Mouse (Mus musculus) midbrain, embryonic 10.5 days (tissue): ENCODE results near the gene Dok3. TPM values are rescaled to one million over a fixed set of nuclear protein-coding genes. Genes with fewer than 3 reads are reported as not detected.

ENCODE experiments used
- DNase-seq: peaks from one replicate; pipeline ENCODE4 v3.0.0-alpha.2; 2017; ENCODE audit warnings: low spot score
- H3K27ac ChIP-seq: fragments of 300-500 bp; sonication (generic); replicated peaks from 2 replicates; pipeline ENCODE4 v1.5.1; 2016; ENCODE audit warnings: mild to moderate bottlenecking
- H3K27me3 ChIP-seq: fragments of 300-500 bp; sonication (generic); 2 replicates; pipeline ENCODE4 v1.6.1; 2016; ENCODE audit warnings: low read depth, mild to moderate bottlenecking; ENCODE audit not compliant: poor library complexity, severe bottlenecking
- H3K36me3 ChIP-seq: fragments of 300-500 bp; sonication (generic); 2 replicates; pipeline ENCODE4 v1.6.1; 2016; ENCODE audit warnings: mild to moderate bottlenecking, moderate library complexity
- H3K4me1 ChIP-seq: fragments of 300-500 bp; sonication (generic); 2 replicates; pipeline ENCODE4 v1.6.1; 2016
- H3K4me3 ChIP-seq: fragments of 300-500 bp; sonication (generic); 2 replicates; pipeline ENCODE4 v1.5.1; 2016; ENCODE audit warnings: mild to moderate bottlenecking, moderate library complexity
- H3K9me3 ChIP-seq: fragments of 300-500 bp; sonication (generic); replicated peaks from 2 replicates; pipeline ENCODE4 v1.6.1; 2016; ENCODE audit warnings: mild to moderate bottlenecking
- WGBS: fragments of 180-500 bp; shearing (Covaris S2); methylation state at CpG from one replicate; pipeline ENCODE4 v1.1.7; 2016; 5-methylcytosine and 5-hydroxymethylcytosine counted together
- polyA plus RNA-seq: library from polyadenylated mRNA; unstranded; fragments of >200 nt; fragmentation: Nextera tagmentation; extraction: Ambion mirVana; gene quantifications from 2 replicates; pipeline ENCODE4 v1.2.1, GENCODE M21; 2016

Gene Dok3
- polyA plus RNA-seq, 1 experiment from 2014 or later, result 3.1 TPM

DNA sequence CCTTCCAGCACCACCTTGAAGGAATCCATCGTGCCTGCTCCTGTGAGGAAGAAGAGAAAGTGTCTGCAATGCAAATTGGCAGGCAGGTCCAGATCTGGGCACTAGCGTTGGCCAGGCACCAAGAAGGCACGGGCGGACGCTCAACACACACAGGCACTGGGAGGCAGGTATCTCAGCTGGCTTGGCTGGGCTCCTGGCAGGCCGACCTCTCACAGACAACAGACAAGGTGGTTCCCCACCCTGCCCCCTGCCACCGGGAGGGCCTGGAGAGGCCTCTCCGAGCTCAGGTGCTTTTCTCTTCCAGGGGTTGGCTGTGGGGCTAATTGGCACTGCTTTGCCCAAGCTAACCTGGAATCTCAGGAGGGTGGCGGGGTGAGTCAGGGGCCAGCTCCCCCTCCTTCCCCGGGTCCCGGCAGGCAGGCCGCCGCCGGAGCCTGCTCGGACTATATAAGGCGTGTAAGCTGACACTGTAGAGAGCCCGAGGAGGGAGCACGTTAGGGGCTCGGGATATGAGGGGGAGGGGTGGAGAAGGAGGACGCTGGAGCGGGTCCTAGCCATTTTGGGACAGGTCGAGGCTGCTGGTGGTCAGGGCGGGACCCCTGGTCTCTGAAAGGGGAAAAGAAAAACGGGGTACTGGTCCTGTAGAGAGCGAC lies 16.6 kb downstream of the Dok3 start:
- H3K4me3 ChIP-seq, result peak overlapping the region; percentile 84
- peak; percentile 68 for DNase-seq
- 3% methylated on average over 25 of the region's 25 CpGs for WGBS
- H3K4me1 ChIP-seq, result peaks cover 48% of the 10 kb centered on the region
- H3K27ac ChIP-seq, result peak overlapping the region; percentile 95
- H3K9me3 ChIP-seq, result no peaks in the 10 kb centered on the region
- H3K27me3 ChIP-seq, result peaks cover 21% of the 10 kb centered on the region
- H3K36me3 ChIP-seq, result peaks cover 33% of the 10 kb centered on the region

DNA sequence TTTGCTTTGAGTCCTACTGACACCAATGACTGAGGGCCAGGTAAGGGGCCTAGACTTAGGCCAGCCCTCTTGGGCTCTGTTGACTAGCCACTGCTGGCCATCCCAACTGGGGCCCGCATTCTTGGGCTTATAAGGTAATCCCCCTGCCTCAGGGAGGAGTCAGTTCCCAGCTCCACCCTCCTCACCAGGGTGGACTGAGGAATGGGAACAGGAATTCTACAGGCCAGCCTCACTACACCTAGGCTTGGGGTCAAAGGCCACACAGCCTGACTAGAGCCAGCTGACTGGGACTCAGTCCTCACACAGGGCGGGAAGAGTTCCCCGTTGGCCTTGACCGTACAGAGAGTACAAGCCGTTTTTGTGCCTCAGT lies 17.6 kb downstream of the Dok3 start:
- peaks cover 44% of the 10 kb centered on the region for H3K36me3 ChIP-seq
- peaks cover 48% of the 10 kb centered on the region for H3K4me1 ChIP-seq
- no peaks in the 10 kb centered on the region for H3K9me3 ChIP-seq
- H3K27ac ChIP-seq, result peak overlapping the region; percentile 85
- peak overlapping the region; percentile 84 for H3K4me3 ChIP-seq
- H3K27me3 ChIP-seq, result peaks cover 21% of the 10 kb centered on the region
- DNase-seq, result peak; percentile 29
- WGBS, result 35% methylated on average over 5 of the region's 5 CpGs

DNA sequence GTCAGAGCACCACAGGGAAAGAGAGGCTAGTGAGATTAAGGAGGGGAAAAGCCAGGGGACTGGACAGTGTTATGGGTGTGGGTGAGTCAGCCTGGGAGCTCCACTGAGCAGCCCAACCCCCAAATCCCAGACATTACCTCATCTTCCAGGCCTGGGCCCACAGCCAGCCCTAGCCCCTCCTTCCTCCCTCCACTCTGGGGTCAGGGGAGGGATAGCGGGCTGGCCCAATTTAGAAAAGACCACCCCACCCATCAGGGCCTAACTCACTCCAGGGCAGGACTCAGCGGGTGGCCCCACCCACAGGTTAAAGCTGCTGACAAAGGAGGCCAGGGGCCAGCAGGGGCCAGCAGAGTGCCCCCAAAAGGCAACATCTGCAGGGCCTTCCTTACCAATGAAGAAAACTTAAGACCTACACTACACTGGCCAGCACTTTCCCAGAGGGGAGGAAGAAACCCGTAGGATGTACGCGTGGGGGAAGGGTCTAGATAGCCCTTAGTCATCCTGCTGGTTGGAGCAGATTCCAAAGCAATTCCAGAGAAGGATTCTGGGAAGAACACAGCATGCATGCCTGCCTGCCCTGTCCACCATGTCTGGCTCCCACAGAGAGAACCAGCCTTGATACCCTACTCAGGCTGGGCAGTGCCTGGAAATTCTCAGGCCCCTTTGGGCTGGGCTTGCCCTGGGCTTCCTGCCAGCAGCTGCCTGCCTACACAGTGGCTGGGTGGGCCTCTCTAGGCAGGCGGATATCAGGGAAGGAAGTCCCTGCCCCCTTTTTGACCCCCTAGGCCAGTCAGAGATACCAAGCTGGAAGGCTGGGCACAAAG lies 18.2 kb downstream of the Dok3 start:
- peaks cover 50% of the 10 kb centered on the region for H3K36me3 ChIP-seq
- H3K4me3 ChIP-seq, result peak overlapping the region; percentile 84
- H3K27me3 ChIP-seq, result peaks cover 21% of the 10 kb centered on the region
- H3K9me3 ChIP-seq, result no peaks in the 10 kb centered on the region
- peaks cover 48% of the 10 kb centered on the region for H3K4me1 ChIP-seq
- 14% methylated on average over 6 of the region's 6 CpGs for WGBS
- H3K27ac ChIP-seq, result peak overlapping the region; percentile 85
- DNase-seq, result peak; percentile 61

DNA sequence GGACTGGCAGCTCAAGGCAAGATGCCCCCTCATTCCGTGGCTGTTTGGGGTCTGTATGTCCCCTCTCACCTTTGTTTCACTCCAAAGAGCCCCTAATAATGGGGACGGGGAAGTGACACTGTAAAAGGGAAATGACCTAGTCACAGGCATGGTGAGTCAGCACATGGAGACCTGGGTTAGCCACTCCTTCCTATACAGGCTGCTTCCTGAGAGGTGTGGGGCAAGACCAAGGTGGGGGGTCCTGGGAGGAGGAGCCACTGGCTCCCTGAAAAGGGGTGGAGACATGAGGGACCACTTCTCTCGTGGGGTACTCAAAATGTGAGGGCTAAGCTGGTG lies 18.8 kb downstream of the Dok3 start:
- no peak for DNase-seq

DNA sequence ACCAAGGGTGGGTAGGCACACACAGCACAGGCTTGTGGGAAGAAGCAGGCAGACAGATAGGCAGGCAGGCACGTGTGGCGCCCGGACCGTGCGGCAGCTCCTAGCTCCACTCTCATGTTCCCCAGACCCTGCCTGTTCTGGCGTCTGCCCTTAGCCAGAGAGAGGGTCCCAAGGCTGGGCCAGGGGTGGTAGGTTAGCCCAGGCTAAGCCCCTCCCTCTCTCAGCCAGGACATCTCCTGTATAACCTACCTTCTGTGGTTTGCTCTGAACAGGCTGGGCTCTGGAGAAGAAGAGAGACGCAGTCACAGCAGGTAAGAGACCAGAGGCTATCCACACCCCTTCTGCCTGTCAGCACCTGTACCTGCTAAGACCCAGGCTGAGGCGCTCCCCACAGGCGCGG lies 20.6 kb downstream of the Dok3 start:
- H3K4me3 ChIP-seq, result no peak overlapping the region
- 94% methylated on average over 10 of the region's 10 CpGs for WGBS
- no peak overlapping the region for H3K27ac ChIP-seq
- no peak for DNase-seq
- peaks cover 42% of the 10 kb centered on the region for H3K4me1 ChIP-seq
- H3K27me3 ChIP-seq, result no peaks in the 10 kb centered on the region
- H3K9me3 ChIP-seq, result no peaks in the 10 kb centered on the region
- peaks cover 73% of the 10 kb centered on the region for H3K36me3 ChIP-seq

More for the DNA sequence above, 18.8 kb downstream of the Dok3 start:
- WGBS, result 45% methylated on average over 3 of the region's 3 CpGs
- Histone ChIP-seq H3K36me3 (peaks cover 55% of the 10 kb centered on the region), H3K4me1 (peaks cover 48% of the 10 kb centered on the region), H3K27me3 (peaks cover 16% of the 10 kb centered on the region), H3K27ac (peak overlapping the region; percentile 85), H3K4me3 (peak overlapping the region; percentile 84), H3K9me3 (no peaks in the 10 kb centered on the region)

DNA sequence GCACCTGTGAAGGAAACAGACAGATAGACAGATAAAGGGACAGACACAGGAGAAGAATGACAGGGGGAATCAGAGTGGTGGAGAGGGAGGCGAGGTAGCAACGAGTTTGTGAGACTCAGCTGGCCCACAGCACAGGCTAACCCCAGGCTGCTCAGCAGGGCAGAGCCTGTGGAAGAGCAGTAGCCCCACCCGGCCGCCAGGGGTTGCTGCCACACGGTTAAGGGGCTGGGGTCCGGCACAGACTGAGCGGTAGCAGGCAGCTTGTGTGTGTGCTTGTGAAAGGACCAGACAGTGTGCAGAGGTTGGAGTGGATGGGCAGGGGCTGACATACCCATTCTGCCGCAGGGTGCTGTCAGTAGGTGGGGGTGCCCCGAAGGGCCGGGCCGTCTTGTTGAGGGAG lies 21.2 kb downstream of the Dok3 start:
- no peaks in the 10 kb centered on the region for H3K27me3 ChIP-seq
- H3K4me3 ChIP-seq, result no peak overlapping the region
- peaks cover 36% of the 10 kb centered on the region for H3K4me1 ChIP-seq
- peaks cover 80% of the 10 kb centered on the region for H3K36me3 ChIP-seq
- no peaks in the 10 kb centered on the region for H3K9me3 ChIP-seq
- WGBS, result 63% methylated on average over 11 of the region's 11 CpGs
- no peak overlapping the region for H3K27ac ChIP-seq
- DNase-seq, result no peak

DNA sequence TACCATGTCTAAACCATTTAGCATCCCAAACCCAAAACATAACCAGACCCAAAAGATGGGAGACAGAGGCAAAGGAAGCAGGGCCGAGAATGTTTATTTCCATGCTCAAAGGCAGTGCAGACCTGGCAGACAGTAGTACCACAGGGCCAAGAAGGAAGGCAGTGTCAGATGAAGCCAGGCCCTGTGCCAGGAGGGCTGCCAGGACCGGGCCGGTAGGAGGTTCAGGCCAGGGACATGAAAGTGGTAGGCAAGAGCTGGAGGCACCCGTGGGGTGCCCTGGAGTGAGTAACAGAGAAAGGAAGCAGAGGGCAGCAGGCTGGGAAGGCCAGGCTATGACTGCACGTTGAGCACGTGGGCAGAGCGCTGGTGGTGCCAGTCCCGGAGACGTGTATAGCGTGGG lies 22.4 kb downstream of the Dok3 start:
- no peak overlapping the region for H3K27ac ChIP-seq
- H3K9me3 ChIP-seq, result no peaks in the 10 kb centered on the region
- 92% methylated on average over 10 of the region's 10 CpGs for WGBS
- H3K36me3 ChIP-seq, result peaks cover 90% of the 10 kb centered on the region
- H3K4me1 ChIP-seq, result peaks cover 24% of the 10 kb centered on the region
- H3K4me3 ChIP-seq, result no peak overlapping the region
- no peaks in the 10 kb centered on the region for H3K27me3 ChIP-seq
- DNase-seq, result no peak

DNA sequence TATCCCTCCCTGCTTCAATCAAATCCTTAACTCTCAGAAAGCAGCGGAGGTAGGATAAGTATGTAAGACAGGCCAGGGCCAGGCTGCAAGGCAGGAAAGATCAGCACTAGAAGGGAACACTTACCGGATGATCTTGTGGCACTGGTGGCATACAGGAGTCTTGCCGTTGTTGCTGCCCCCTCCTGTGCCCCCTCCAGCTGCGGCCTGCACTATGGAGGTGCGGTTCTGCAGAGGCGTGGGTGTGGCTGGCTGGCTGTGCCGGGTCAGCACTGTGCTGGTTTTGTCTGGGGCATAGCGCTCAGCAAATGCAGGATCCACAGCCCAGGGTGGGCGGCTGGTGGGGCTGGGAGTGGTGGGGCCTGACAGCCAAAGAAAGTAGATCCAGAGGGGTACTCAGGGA lies 23.3 kb downstream of the Dok3 start:
- H3K27me3 ChIP-seq, result no peaks in the 10 kb centered on the region
- H3K9me3 ChIP-seq, result no peaks in the 10 kb centered on the region
- no peak overlapping the region for H3K4me3 ChIP-seq
- H3K36me3 ChIP-seq, result peaks cover 95% of the 10 kb centered on the region
- no peak overlapping the region for H3K27ac ChIP-seq
- no peak for DNase-seq
- H3K4me1 ChIP-seq, result peaks cover 15% of the 10 kb centered on the region
- WGBS, result 97% methylated on average over 9 of the region's 9 CpGs

DNA sequence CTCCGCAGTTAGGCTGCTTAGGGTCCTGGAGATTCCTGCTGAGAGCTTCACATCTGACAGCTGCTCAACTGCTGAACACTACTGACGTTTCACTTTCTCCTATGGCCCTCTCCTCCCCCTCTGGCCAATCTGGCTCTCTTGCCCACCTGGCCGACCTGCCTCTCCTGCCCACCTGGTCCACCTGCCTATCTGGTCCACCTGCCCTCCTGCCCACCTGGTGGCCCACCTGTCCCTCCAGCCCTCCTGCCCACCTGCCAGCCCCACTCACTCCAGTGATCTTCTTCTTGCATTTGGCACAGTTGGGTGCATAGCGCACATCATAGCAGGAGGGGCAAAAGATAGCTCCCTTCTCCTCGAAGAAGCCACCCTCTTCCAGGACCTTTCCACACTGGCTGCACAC lies 24.7 kb downstream of the Dok3 start:
- WGBS, result 92% methylated on average over 5 of the region's 5 CpGs
- no peak overlapping the region for H3K27ac ChIP-seq
- DNase-seq, result no peak
- 0 out of 2 replicates have a peak, but pooled peaks cover 3% of the 10 kb centered on the region for H3K4me1 ChIP-seq
- H3K36me3 ChIP-seq, result peaks cover 88% of the 10 kb centered on the region
- no peak overlapping the region for H3K4me3 ChIP-seq
- H3K9me3 ChIP-seq, result no peaks in the 10 kb centered on the region
- no peaks in the 10 kb centered on the region for H3K27me3 ChIP-seq

DNA sequence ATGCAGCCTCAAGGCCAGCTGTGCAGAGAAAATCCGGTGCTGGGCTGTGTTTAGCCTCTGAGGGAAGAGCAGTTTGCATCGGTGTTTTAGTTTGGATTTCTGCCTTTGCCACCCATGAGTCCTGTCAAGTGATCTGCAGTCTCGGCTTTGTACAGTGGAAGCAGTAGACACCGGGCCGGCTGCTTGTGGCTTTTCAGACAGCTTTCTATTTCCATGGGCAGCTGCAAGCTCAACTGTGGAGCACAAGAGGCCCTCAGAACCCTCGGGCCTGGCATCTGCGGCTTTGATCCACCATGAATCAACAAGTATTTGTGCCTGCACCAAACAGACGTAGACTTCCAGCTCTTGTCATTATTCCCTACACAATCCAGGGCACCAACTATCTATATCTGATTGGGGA lies 26.7 kb downstream of the Dok3 start:
- Histone ChIP-seq H3K4me3 (no peak overlapping the region), H3K9me3 (no peaks in the 10 kb centered on the region), H3K4me1 (peaks cover 7% of the 10 kb centered on the region; the same call in 1 of the 2 replicates), H3K27ac (no peak overlapping the region), H3K27me3 (no peaks in the 10 kb centered on the region), H3K36me3 (peaks cover 82% of the 10 kb centered on the region)
- WGBS, result 92% methylated on average over 8 of the region's 8 CpGs
- no peak for DNase-seq

DNA sequence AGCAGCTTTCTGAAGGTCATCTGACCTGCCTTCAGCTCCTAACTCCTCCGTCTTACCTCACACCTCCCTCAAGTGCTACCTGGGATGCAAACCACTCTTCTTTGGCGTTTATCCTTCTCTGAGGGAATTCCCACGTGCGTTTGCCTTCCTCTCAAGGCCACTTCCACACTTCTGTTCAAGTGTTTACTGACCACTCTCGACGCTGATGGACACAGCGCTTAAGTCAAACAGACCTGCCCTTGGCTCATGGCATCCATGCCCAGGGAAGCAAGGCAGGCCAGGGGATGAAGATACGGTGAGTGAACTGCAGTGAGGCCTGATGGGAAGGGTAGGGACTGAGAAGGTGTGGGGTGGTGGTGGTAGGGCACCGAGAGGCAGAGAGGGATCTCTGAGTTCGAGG lies 28.5 kb downstream of the Dok3 start:
- no peaks in the 10 kb centered on the region for H3K27me3 ChIP-seq
- peaks cover 18% of the 10 kb centered on the region for H3K4me1 ChIP-seq
- WGBS, result 86% methylated on average over 10 of the region's 10 CpGs
- H3K36me3 ChIP-seq, result peaks cover 63% of the 10 kb centered on the region
- DNase-seq, result no peak
- no peaks in the 10 kb centered on the region for H3K9me3 ChIP-seq
- no peak overlapping the region for H3K27ac ChIP-seq
- H3K4me3 ChIP-seq, result no peak overlapping the region

DNA sequence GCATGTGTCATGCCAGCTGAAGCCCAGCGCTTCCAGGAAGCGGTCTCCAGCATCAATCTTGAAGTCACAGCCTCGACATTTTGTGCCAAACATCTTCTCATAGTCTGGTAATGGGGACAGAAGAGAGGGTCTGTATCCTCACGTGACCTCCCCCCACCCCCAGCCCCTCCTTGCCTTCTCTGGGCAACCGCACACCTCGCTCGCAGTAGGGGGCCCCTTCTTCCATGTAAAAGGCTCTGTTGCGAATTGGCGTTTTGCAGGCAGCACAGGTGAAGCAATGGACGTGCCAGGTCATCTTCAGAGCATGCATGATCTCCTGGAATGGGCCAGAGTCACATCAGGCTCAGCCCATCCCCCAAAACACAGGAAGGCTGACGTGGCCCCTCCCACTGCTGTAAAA lies 30.2 kb downstream of the Dok3 start:
- H3K27me3 ChIP-seq, result peaks cover 3% of the 10 kb centered on the region; the same call in 1 of the 2 replicates
- 55% methylated on average over 11 of the region's 11 CpGs for WGBS
- peaks cover 34% of the 10 kb centered on the region for H3K4me1 ChIP-seq
- no peak overlapping the region for H3K27ac ChIP-seq
- H3K36me3 ChIP-seq, result peaks cover 47% of the 10 kb centered on the region
- H3K4me3 ChIP-seq, result no peak overlapping the region
- no peak for DNase-seq
- no peaks in the 10 kb centered on the region for H3K9me3 ChIP-seq

DNA sequence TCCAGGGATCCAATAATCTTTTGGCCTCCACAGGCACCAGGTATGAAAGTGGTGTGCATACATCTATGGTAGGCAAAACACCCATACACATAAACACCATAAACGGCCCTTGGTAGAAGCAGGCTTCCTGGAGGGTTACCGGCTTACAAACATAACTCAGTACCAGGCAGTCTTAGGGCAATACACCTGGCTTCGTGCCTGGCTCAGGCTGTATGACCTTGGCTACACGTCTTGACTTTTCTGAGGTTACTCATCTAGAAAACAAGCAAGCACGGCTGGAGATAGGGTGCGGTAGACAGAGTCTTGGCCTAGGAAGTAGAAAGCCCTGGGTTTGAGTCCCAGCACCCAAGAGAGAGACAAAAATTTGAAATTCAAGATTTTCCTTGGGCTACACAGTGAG lies 32.4 kb downstream of the Dok3 start:
- no peak overlapping the region for H3K27ac ChIP-seq
- H3K27me3 ChIP-seq, result peaks cover 3% of the 10 kb centered on the region; the same call in 1 of the 2 replicates
- H3K4me1 ChIP-seq, result peaks cover 34% of the 10 kb centered on the region
- no peaks in the 10 kb centered on the region for H3K9me3 ChIP-seq
- WGBS, result 86% methylated on average over 6 of the region's 6 CpGs
- peaks cover 26% of the 10 kb centered on the region for H3K36me3 ChIP-seq
- DNase-seq, result no peak
- no peak overlapping the region for H3K4me3 ChIP-seq
